Mouse (Mus musculus) neural tube, embryonic 15.5 days (tissue): Measurements from ENCODE around the gene Celf2. TPM values are rescaled to one million over a fixed set of nuclear protein-coding genes. Genes with fewer than 3 reads are reported as not detected.
A peak's percentile ranks its signal among the peaks of the same experiment; 100 is the strongest.

Experiments used
- ATAC-seq: fragments of 200-750 bp; cut with Nextera tagmentation; 2 replicates; pipeline ENCODE4 v1.8.0; 2017; ENCODE audit warnings: mild to moderate bottlenecking, moderate TSS enrichment, moderate library complexity; ENCODE audit not compliant: low FRiP score
- H3K27ac ChIP-seq: fragments of 300-500 bp; sonication (generic); replicated peaks from 2 replicates; pipeline ENCODE4 v1.5.1; 2015; ENCODE audit warnings: mild to moderate bottlenecking, inconsistent platforms
- H3K27me3 ChIP-seq: fragments of 300-500 bp; sonication (generic); replicated peaks from 2 replicates; pipeline ENCODE4 v1.6.1; 2015; ENCODE audit warnings: inconsistent platforms
- H3K36me3 ChIP-seq: fragments of 300-500 bp; sonication (generic); 2 replicates; pipeline ENCODE4 v1.6.1; 2015; ENCODE audit warnings: inconsistent platforms
- H3K4me1 ChIP-seq: fragments of 300-500 bp; sonication (generic); 2 replicates; pipeline ENCODE4 v1.6.1; 2015; ENCODE audit warnings: inconsistent platforms
- H3K4me2 ChIP-seq: fragments of 300-500 bp; sonication (generic); 2 replicates; pipeline ENCODE4 v1.6.1; 2015; ENCODE audit warnings: inconsistent platforms, mild to moderate bottlenecking, moderate library complexity
- H3K4me3 ChIP-seq: fragments of 300-500 bp; sonication (generic); replicated peaks from 2 replicates; pipeline ENCODE4 v1.5.1; 2015; ENCODE audit warnings: mild to moderate bottlenecking, inconsistent platforms
- H3K9ac ChIP-seq: fragments of 300-500 bp; sonication (generic); replicated peaks from 2 replicates; pipeline ENCODE4 v1.6.1; 2015; ENCODE audit warnings: mild to moderate bottlenecking, inconsistent platforms
- H3K9me3 ChIP-seq: fragments of 300-500 bp; sonication (generic); replicated peaks from 2 replicates; pipeline ENCODE4 v1.6.1; 2016; ENCODE audit warnings: inconsistent platforms
- WGBS: fragments of 180-500 bp; shearing (Covaris S2); methylation state at CpG from one replicate; pipeline ENCODE4 v1.1.7; 2015; ENCODE audit warnings: mixed read lengths; 5-methylcytosine and 5-hydroxymethylcytosine counted together
- polyA plus RNA-seq: library from polyadenylated mRNA; unstranded; fragments of >200 nt; fragmentation: Nextera tagmentation; extraction: Ambion mirVana; gene quantifications from 2 replicates; pipeline ENCODE4 v1.2.1, GENCODE M21; 2015

Celf2 gene
- polyA plus RNA-seq, 1 experiment from 2014 or later = 120 TPM

DNA sequence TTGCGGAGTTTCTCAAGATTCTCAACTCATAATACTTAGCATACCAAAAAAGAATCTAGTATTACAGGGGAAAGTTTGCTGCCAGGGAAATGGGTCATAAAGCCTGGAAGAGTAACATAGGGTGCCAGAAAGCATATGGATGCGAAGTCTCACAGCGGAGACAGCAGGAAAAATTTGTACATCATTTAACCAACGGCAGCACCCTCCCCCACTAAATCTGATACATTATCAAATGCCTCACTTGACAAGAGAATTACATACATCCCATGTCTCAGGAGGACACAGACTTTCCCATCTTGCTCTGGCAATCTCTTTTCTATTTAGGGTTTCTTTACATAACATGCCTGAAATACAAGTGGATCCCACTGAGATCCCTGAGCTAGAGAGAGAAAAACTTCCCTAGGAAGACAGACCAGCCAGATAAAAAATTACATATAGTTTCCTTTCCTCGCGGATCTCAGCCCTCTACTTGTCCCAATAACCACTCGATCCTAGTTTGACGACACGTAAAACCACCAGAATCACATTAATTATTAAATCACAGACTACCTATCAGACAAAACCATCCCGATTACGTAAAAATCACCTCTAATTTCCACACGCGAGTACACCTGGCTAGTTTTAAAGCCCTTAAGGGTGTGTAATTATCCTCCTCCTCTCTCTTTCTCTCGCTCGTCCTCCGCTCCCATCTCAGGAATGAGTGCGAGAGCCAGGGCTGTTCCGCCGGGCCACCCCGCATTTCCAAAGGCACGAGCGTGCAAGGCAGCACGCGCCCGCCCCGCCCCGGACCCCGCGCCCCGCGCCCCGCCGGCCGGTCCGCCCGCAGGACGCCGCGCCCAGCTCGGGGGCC is 637.9 kb downstream of the Celf2 start:
- Histone ChIP-seq H3K4me3 (peak overlapping the region; percentile 72), H3K4me2 (peak overlapping the region; percentile 83), H3K27ac (peak overlapping the region; percentile 96), H3K9me3 (no peaks in the 10 kb centered on the region), H3K36me3 (no peaks in the 10 kb centered on the region), H3K9ac (peak overlapping the region; percentile 95), H3K27me3 (no peaks in the 10 kb centered on the region), H3K4me1 (peaks cover 48% of the 10 kb centered on the region)
- peak; percentile 42 for ATAC-seq
- WGBS = 2% methylated on average over 38 of the region's 40 CpGs

DNA sequence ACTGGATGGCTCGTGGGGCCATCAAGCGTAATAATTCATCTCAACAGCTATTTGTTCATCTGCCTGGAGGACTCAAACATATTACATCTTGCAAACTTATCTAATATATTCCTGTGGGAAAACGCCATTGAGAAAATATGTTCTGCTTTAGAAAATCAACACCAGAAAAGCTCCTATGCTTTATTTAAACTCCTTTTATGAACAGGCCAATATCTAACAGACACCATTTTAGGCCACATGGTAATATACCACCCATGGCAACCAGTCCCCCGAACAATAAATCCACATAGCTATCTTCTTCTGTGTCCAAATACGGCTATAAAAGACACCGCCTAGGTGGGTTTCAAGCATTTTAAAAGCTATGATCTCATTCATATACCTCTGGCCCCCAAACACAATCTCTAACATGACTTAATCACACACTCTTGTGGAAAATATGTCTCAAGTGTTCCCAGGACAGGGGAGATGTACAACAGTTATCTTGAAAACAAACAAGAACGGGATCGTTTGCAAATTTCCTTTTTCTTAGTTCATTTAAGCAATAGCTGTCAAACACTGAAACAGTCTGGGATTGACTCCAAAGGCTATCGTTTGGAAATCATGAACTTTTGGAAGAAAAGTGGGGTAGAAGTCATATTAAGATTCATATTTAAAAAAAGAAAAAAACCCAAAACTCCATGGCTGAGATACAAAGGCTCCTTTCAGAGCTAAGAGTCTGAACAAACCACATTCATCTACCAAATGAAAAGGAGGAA is 639.2 kb downstream of the Celf2 start:
- H3K4me1 ChIP-seq = peaks cover 49% of the 10 kb centered on the region
- 29% methylated on average over 9 of the region's 9 CpGs for WGBS

DNA sequence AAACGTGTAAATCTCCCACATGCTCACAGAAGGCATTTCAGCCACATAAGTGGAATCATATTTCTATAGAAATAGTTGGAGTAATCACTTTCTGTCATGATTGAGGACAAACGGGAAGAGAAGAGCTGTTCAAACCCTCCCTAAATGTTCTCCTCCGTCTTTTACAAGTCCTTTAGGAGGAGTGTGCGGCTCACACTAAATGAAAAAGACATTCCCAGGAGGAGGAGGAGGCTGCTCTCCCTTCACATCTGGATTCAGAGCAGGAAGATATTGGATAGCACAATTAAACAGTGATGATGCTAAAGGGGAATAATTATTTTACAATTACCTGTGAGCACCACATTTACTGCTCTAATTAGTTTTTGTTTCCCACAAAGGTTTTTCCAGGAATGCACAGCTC is 642.1 kb downstream of the Celf2 start:
- no peak overlapping the region for H3K9ac ChIP-seq
- no peaks in the 10 kb centered on the region for H3K36me3 ChIP-seq
- no peak overlapping the region for H3K4me3 ChIP-seq
- ATAC-seq = peak; percentile 75
- 0 out of 2 replicates have a peak overlapping the region, but pooled peaks have one; percentile 2 for H3K4me2 ChIP-seq
- peak overlapping the region; percentile 64; the same call in 1 of the 2 replicates for H3K27ac ChIP-seq
- peaks cover 44% of the 10 kb centered on the region for H3K4me1 ChIP-seq
- H3K27me3 ChIP-seq = no peaks in the 10 kb centered on the region
- H3K9me3 ChIP-seq = no peaks in the 10 kb centered on the region
- 26% methylated on average over 4 of the region's 4 CpGs for WGBS

More for the DNA sequence above, 639.2 kb downstream of the Celf2 start:
- H3K9me3 ChIP-seq = no peaks in the 10 kb centered on the region
- H3K27ac ChIP-seq = peak overlapping the region; percentile 70
- no peaks in the 10 kb centered on the region for H3K36me3 ChIP-seq
- no peaks in the 10 kb centered on the region for H3K27me3 ChIP-seq
- ATAC-seq = no peak
- peak overlapping the region; percentile 83 for H3K4me2 ChIP-seq
- peak overlapping the region; percentile 31 for H3K4me3 ChIP-seq
- H3K9ac ChIP-seq = peak overlapping the region; percentile 23; the same call in 1 of the 2 replicates

DNA sequence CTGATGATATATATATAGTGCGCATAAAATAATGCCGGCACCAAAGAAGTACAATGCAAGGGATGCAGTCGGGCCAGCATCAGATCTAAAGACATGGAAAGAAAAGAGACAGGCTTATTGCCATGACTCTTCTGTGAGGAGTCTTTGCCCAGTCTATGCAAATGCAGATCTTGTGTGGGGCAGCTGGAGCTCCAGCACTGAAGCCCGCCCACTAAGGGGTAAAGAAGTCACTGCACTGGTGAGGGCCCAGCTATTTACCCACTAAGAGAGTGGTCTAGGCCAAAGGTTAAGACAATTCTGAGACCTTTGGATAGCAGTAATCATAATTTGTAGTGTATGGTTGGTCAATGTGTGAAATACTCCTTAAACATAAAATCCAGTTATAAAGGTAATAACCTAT is 643.6 kb downstream of the Celf2 start:
- Histone ChIP-seq H3K4me2 (no peak overlapping the region), H3K36me3 (no peaks in the 10 kb centered on the region), H3K27ac (no peak overlapping the region; the same call in 1 of the 2 replicates), H3K27me3 (no peaks in the 10 kb centered on the region), H3K9me3 (no peaks in the 10 kb centered on the region), H3K4me1 (peaks cover 42% of the 10 kb centered on the region), H3K4me3 (no peak overlapping the region), H3K9ac (no peak overlapping the region)
- 44% methylated on average over 4 of the region's 4 CpGs for WGBS
- ATAC-seq = no peak

DNA sequence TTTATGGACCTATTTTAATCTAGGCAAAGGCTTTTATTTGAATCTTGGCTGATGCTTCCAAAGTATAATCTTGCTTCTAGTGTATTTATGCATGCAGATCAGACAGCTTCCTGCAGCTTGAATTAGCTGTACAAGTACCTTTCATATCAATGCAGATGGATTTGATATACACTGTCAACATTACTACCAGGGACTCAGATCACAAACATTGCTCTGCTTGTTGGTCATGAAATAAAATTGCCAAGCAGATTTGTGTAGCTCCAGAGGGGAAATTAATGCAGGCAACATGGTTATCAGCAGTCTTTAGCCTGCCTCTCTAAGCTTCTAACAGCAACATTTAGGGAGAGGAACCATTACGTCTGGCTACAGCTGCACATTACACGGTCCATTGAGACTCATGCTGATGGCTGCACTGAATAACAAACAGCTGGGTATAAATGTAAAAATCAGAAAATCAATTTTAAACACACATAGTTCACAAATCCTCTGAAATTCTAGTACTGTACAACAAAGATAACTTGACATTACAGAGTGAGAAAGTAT is 659.2 kb downstream of the Celf2 start:
- Histone ChIP-seq H3K27ac (0 out of 2 replicates have a peak overlapping the region, but pooled peaks have one; percentile 33), H3K4me2 (no peak overlapping the region), H3K36me3 (no peaks in the 10 kb centered on the region), H3K4me1 (0 out of 2 replicates have a peak, but pooled peaks cover 3% of the 10 kb centered on the region), H3K9me3 (no peaks in the 10 kb centered on the region), H3K27me3 (no peaks in the 10 kb centered on the region), H3K4me3 (no peak overlapping the region), H3K9ac (no peak overlapping the region)
- WGBS = 15% methylated on average over 2 of the region's 2 CpGs
- ATAC-seq = 0 out of 2 replicates have a peak, but pooled peaks have one; percentile 67

DNA sequence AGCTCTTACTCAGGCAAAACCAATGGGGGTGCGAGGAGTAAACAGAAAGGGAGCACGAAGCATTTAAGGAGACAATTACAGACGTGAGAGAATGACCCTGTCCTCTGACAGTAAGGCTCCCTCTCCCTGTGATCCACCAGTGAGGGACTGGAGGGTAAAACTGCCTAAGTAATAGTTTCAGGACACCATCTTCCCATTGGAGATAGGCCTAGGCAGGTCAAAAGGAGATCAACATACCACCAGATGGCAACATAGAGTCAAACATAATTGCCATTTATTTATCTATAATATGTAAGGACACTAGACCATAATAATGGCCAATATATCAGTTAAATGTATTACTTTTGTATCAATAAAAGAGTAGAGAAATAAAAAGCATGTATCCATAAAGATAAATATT is 660.0 kb downstream of the Celf2 start:
- Histone ChIP-seq H3K4me2 (no peak overlapping the region), H3K9me3 (no peaks in the 10 kb centered on the region), H3K9ac (no peak overlapping the region), H3K4me1 (0 out of 2 replicates have a peak, but pooled peaks cover 3% of the 10 kb centered on the region), H3K27ac (no peak overlapping the region), H3K36me3 (no peaks in the 10 kb centered on the region), H3K4me3 (no peak overlapping the region), H3K27me3 (no peaks in the 10 kb centered on the region)
- WGBS = 49% methylated on average over 3 of the region's 3 CpGs
- ATAC-seq = no peak

DNA sequence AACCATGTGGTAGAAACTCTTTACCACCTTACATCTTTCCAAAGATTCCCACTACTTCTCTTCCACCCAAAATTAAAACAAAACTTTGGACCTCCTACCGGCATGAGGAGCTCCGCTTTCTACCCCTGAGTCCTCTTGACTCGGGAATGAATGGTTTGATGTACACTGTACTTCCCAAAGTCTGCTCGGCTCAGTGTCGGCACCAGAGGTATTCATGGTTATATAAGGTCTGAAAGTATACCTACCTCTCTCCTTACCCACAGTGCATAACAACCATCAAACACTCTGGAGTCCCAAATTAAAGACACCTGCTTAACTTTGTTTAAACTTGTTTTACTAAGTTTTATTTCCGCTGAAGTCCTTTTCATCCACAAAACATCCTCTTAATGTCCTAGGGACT is 679.3 kb downstream of the Celf2 start:
- WGBS = 86% methylated on average over 6 of the region's 6 CpGs

DNA sequence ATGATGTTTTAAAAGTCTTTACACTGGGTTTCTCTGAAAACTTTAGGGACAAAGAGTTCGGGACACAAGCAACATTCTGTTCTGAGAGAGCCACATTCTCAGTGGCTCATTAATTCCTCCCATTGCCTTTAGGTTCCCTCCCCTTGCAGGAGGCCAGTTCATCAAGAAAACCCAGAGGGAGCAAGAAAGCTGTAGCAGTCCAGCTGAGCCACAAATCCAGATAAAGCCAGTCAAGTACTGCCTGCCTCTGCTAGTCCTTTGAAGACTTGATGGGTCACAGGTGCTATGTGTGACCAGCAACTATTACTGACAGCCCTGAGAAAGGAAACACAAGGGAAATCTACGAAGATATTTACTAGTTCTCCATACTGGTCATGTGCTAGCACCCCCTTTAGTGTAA is 681.8 kb downstream of the Celf2 start:
- 28% methylated on average over 2 of the region's 2 CpGs for WGBS
- H3K4me3 ChIP-seq = no peak overlapping the region
- no peaks in the 10 kb centered on the region for H3K9me3 ChIP-seq
- no peak for ATAC-seq
- no peaks in the 10 kb centered on the region for H3K36me3 ChIP-seq
- H3K9ac ChIP-seq = no peak overlapping the region
- no peak overlapping the region for H3K4me2 ChIP-seq
- peaks cover 28% of the 10 kb centered on the region for H3K4me1 ChIP-seq
- no peaks in the 10 kb centered on the region for H3K27me3 ChIP-seq
- 0 out of 2 replicates have a peak overlapping the region, but pooled peaks have one; percentile 30 for H3K27ac ChIP-seq

More for the DNA sequence above, 679.3 kb downstream of the Celf2 start:
- no peak for ATAC-seq
- H3K27ac ChIP-seq = no peak overlapping the region
- H3K9ac ChIP-seq = no peak overlapping the region
- H3K4me3 ChIP-seq = no peak overlapping the region
- H3K4me1 ChIP-seq = peaks cover 26% of the 10 kb centered on the region
- no peaks in the 10 kb centered on the region for H3K27me3 ChIP-seq
- no peaks in the 10 kb centered on the region for H3K9me3 ChIP-seq
- no peak overlapping the region for H3K4me2 ChIP-seq
- H3K36me3 ChIP-seq = no peaks in the 10 kb centered on the region

DNA sequence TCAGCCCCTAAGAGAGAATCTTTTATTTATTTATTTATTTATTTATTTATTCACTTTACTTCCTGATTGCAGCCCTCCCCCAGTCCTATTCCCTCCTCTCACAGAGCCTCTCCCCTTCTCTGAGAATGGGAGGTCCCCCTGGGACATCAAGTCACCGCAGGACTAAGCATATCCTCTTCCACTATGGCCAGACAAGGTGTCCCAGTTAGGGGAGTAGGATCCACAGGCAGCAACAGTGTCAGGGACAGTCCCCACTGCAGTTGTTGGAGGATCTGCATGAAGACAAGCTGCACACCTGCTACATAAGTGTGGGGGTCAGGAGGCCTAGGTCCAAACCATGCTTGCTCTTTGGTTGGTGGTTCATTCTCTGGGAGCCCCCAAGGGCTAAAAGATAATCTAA is 686.3 kb downstream of the Celf2 start:
- Histone ChIP-seq H3K36me3 (no peaks in the 10 kb centered on the region), H3K4me2 (no peak overlapping the region), H3K27ac (no peak overlapping the region), H3K27me3 (no peaks in the 10 kb centered on the region), H3K4me3 (no peak overlapping the region), H3K4me1 (peaks cover 25% of the 10 kb centered on the region), H3K9me3 (no peaks in the 10 kb centered on the region), H3K9ac (no peak overlapping the region)
- peak; percentile 33; the same call in 1 of the 2 replicates for ATAC-seq
- 83% methylated on average over 1 of the region's 1 CpGs for WGBS

DNA sequence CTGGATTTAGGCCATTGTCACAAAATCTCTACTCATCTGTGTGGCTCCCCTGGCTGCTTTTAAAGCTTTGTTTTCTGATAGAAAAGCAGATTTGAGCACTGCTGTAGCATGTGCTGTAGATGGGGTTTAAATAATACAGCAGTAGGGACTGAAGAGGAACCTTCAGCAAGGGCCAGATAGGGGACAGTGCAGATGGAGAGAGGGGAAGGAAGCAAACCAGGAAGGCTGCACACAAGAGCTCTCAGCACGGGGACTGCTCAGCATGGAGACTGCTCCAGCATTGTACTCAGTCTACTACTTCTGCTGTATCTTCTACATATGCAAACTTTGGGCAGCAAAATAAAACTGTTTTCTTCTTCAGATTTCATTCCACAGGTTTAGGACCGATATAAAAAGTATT is 687.8 kb downstream of the Celf2 start:
- Histone ChIP-seq H3K27me3 (no peaks in the 10 kb centered on the region), H3K9me3 (no peaks in the 10 kb centered on the region), H3K4me1 (peaks cover 13% of the 10 kb centered on the region), H3K4me3 (no peak overlapping the region), H3K36me3 (no peaks in the 10 kb centered on the region), H3K4me2 (no peak overlapping the region), H3K9ac (no peak overlapping the region), H3K27ac (no peak overlapping the region)
- 61% methylated on average over 2 of the region's 2 CpGs for WGBS
- no peak for ATAC-seq

DNA sequence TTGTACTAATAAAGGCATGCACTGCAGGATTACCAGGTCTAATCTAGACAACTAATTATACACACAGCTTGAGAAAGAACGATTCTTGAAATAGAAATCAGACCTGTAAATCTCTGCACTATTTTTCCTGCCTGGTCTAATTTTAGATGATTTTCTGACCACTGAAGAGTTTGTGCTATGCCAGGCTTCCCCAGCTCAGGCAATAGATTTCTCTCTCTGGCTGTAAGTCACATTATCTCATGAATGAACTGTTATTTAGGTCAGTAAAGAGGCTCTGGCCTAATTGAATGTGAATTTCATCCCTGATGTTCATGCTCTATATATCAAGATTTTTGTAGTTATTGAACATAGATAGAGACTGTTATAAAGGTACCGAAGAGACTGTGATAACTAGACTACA is 694.1 kb downstream of the Celf2 start:
- Histone ChIP-seq H3K9me3 (no peaks in the 10 kb centered on the region), H3K27me3 (no peaks in the 10 kb centered on the region), H3K9ac (no peak overlapping the region), H3K4me3 (no peak overlapping the region), H3K4me2 (no peak overlapping the region), H3K4me1 (no peaks in the 10 kb centered on the region), H3K36me3 (no peaks in the 10 kb centered on the region), H3K27ac (no peak overlapping the region)
- WGBS = 64% methylated on average over 2 of the region's 2 CpGs
- no peak for ATAC-seq
